Mouse (Mus musculus) A20 (cell line): ENCODE results near the gene Ddx50.

Experiments used
- DNase-seq: peaks from one replicate; pipeline ENCODE4 v3.0.0-alpha.2; 2011; ENCODE audit warnings: low read depth, low spot score

Ddx50 gene

GRCm38 (mm10) chr10:62650881-62651810 is at the start of gene Ddx50:
Gene Ddx50 (minus strand): TSS chr10:62651218.
- peak; percentile 100 for DNase-seq

- DNase-seq = no peak
Observed at GRCm38 (mm10) chr10:62692771-62693170, 41.8 kb upstream of the Ddx50 start.

GRCm38 (mm10) chr10:62692244-62692643 is 41.2 kb upstream of the Ddx50 start:
- no peak for DNase-seq

GRCm38 (mm10) chr10:62687032-62687674 is 36.1 kb upstream of the Ddx50 start:
- no peak for DNase-seq

- DNase-seq = peak; percentile 29
Observed at GRCm38 (mm10) chr10:62683043-62683442, 32.0 kb upstream of the Ddx50 start.

- peak; percentile 43 for DNase-seq
Observed at GRCm38 (mm10) chr10:62679833-62680232, 28.8 kb upstream of the Ddx50 start.

GRCm38 (mm10) chr10:62677329-62677728 is 26.3 kb upstream of the Ddx50 start:
- DNase-seq = no peak

- no peak for DNase-seq
Observed at GRCm38 (mm10) chr10:62676196-62676595, 25.2 kb upstream of the Ddx50 start.

- DNase-seq = no peak
Observed at GRCm38 (mm10) chr10:62672359-62672758, 21.3 kb upstream of the Ddx50 start.

- no peak for DNase-seq
Observed at GRCm38 (mm10) chr10:62669245-62669644, 18.2 kb upstream of the Ddx50 start.

- DNase-seq = no peak
Observed at GRCm38 (mm10) chr10:62668463-62668862, 17.4 kb upstream of the Ddx50 start.

- DNase-seq = no peak
Observed at GRCm38 (mm10) chr10:62668043-62668442, 17.0 kb upstream of the Ddx50 start.

- no peak for DNase-seq
Observed at GRCm38 (mm10) chr10:62664963-62665590, 14.1 kb upstream of the Ddx50 start.

- no peak for DNase-seq
Observed at GRCm38 (mm10) chr10:62664171-62664570, 13.2 kb upstream of the Ddx50 start.

- no peak for DNase-seq
Observed at GRCm38 (mm10) chr10:62656711-62657110, 5.7 kb upstream of the Ddx50 start.

GRCm38 (mm10) chr10:62651961-62652360 is 943 bp upstream of the Ddx50 start:
- no peak for DNase-seq

GRCm38 (mm10) chr10:62650358-62650782 is 648 bp downstream of the Ddx50 start:
- DNase-seq = no peak

GRCm38 (mm10) chr10:62604161-62604560 is 46.9 kb downstream of the Ddx50 start:
- no peak for DNase-seq

- peak; percentile 49 for DNase-seq
Observed at GRCm38 (mm10) chr10:62603233-62604030, 47.6 kb downstream of the Ddx50 start.

- peak; percentile 96 for DNase-seq
Observed at GRCm38 (mm10) chr10:62602177-62603040, 48.6 kb downstream of the Ddx50 start, which contains the start of gene Ddx21. Gene Ddx21 (minus strand): TSS chr10:62602281.
